Mouse (Mus musculus) spleen, adult 18-20 months (tissue): ENCODE results near the gene Olfr74.
"Not testable (repeated sequence)": the region's sequence is repeated elsewhere in the genome, so short reads cannot be mapped to it uniquely, and the experiment has no call there.

Experiments
- DNase-seq, 2 experiments: peaks; one replicate each; pipeline ENCODE4 v3.0.0; 2022; ENCODE audit warnings: mixed read lengths in 2 of 2

Olfr74 gene

GRCm38 (mm10) chr2:87974563-87974962, at the start of gene Olfr74:
TSS of gene Olfr74 (minus strand) at chr2:87974663.
- DNase-seq = no peak

GRCm38 (mm10) chr2:88022474-88022873, 48.0 kb upstream of the Olfr74 start, which contains the start of gene Olfr1161:
TSS of gene Olfr1161 (plus strand) at chr2:88022774.
- not testable (repeated sequence) for DNase-seq

- DNase-seq = no peak
These were observed 33.3 kb upstream of the Olfr74 start, which contains the start of gene Olfr1160 for GRCm38 (mm10) chr2:88007515-88008318. TSS of gene Olfr1160 (minus strand) at chr2:88008268.

GRCm38 (mm10) chr2:87989813-87990212, 15.3 kb upstream of the Olfr74 start, which contains the start of gene Olfr1158:
TSS of gene Olfr1158 (plus strand) at chr2:87990113.
- no peak for DNase-seq

- DNase-seq = no peak
These were observed 6.3 kb downstream of the Olfr74 start, which contains the start of gene Olfr1157 for GRCm38 (mm10) chr2:87968199-87968598. TSS of gene Olfr1157 (minus strand) at chr2:87968299.

GRCm38 (mm10) chr2:87953000-87953399, 21.5 kb downstream of the Olfr74 start, which contains the start of gene Olfr1156:
TSS of gene Olfr1156 (minus strand) at chr2:87953100.
- DNase-seq = no peak

GRCm38 (mm10) chr2:87945037-87945436, 29.4 kb downstream of the Olfr74 start, which contains the start of gene Olfr1155:
TSS of gene Olfr1155 (minus strand) at chr2:87945137.
- no peak for DNase-seq
